Mouse (Mus musculus): ENCODE measurements around the gene Fbxl14.
A peak's percentile ranks its signal among the peaks of the same experiment; 100 is the strongest.
"Not testable (repeated sequence)": the region's sequence is repeated elsewhere in the genome, so short reads cannot be mapped to it uniquely, and the experiment has no call there.

Gene Fbxl14

DNA sequence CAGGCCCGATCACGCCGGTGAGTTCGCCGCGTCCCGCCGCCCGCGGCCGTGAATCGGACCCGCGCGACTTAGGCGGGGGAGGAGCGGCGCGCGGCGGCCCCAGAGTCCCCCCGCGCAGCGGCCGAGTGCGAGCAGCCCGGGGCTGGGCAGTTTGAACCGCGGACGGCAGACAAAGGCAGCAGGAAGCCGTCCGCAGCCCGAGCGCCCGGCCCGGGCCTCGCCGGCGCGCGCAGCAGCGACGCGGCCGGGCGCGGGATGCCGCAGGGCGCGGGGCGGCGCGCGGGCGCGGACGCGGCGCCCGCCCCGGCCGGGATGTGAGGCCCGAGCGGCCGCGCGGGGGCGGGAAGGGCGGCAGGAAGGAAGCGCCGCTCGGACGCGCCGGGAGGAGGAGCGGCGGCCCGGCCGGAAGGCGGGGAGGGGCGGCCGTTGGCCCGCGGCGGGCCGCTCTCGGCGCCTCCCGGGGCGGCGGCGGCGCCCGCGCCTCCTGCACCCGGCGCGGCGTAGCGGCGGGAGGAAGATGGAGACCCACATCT is at the start of gene Fbxl14:
Gene Fbxl14 (plus strand): TSS at position 326 of the 533 bp plus-strand sequence.
- DNase-seq (ENCODE audit: low spot score in 2 of 2) = peak in 1 of 2 experiments; percentile 76

DNA sequence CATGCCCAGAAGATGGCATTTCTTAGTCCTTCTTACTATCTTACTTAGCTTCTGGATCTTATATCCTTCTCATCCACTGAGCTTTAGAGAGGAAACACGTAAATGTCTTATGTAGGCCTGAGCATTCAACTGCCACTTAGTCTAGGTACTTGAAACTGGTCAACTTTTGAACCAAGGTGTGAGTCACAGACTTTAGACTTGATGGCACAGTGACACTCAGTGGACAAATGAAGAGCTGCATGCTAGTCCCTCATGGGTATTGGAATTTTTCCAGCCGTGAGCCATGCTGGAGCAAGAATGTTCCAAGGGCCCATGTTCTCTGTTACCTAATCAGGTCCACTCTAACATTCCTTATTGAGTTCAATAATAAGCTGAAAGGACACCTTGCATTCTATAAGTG is 49.0 kb upstream of the Fbxl14 start:
- peak; percentile 28 to 74 for DNase-seq (ENCODE audit: low spot score in 2 of 2)

DNA sequence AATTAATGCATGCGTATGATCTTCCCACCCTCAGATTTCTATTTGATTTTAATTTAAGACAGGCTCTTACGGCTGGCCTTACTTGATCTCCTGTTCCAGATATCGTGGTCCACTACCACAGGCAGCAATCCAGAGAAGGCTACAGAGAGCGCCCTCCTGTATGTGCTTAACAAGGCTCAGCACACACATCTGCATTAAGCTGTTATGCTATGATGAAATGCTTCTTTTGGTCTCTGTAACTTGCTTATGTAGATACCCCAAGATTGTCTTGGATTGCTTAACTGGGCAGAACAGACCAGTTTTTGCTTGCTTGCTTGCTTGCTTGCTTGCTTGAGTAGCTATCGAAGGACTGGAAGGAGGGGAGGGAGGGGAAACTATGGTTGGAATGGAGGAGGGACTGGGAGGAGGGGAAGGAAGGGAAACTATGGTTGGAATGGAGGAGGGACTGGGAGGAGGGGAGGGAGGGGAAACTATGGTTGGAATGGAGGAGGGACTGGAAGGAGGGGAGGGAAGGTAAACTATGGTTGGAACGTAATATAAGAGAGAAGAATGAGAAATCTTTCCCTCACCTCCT is 47.6 kb upstream of the Fbxl14 start:
- DNase-seq (ENCODE audit: low spot score in 2 of 2) = no peak

DNA sequence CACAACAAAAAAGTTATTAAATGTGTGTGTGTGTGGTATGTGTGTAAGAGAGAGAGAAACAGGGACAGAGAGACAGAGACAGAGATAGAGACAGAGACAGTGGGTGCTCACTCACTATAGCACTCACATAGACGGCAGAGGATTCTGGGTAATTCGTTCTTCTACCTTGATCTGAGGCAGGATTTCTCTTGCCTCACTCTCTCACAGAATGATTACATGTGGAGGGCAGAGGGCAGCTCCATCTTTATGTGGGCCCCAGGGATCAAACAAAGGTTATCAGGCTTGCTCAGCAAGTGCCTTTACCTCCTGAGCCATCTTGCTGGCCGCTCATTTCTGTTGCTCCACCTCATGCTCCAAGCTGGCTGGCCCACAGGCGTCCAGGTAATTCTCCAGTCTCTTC is 45.1 kb upstream of the Fbxl14 start:
- DNase-seq (ENCODE audit: low spot score in 2 of 2) = no peak

DNA sequence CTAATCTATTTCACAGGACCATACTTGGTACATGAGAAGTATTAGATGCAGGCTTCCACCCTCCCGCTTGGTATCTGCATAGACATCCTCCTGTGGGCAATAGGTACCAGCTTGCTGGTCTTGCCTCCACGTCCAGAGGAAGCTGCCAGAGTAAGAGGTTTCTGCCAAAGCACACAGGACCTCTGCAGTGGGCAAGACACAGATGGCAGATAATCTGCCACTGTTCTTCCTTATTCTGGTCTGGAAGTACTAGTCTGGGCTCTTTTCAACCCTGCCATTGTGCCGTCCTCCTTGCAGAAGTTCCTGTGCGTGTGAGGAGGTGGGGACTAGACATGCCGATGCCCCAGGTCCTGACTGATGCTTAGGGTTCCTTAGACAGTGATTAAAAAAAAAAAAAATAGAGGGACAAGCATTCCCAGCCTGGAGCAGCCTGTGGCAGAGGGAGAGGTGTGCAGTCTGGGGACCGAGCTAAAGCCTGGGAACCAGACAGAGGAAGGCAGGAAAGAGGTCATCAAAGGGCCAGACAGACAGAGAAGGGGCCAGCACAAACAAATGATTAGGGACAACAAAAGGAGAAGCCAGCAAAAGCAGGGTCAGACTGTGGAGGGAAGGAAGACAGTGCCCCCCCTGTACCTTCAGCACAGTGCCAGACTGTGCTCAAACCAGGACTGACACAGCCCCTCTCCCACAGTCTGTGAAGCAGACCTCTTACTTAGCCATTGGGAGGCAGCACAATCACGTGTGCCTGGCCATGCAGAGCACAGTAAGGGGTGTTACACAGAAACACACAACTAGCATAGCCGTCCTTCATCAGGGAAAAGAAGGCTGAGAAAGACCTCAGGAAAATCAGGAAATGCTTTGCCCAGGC is 41.3 kb upstream of the Fbxl14 start:
- no peak for DNase-seq (ENCODE audit: low spot score in 2 of 2)

DNA sequence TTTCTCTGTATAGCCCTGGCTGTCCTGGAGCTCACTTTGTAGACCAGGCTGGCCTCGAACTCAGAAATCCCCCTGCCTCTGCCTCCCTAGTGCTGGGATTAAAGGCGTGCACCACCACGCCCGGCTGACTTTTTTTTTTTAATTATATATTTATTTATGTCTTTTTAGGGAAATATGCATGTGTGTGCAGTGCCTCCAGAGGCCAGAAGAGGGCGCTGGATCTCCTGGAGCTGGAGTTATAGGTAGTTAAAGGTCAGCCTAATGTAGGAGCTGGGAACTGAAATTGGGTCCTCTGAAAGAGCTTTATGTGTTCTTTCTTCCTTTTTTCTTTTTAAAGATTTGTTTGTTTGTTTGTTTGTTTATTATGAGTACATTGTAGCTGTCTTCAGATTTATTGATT is 36.7 kb upstream of the Fbxl14 start:
- not testable (repeated sequence) for DNase-seq (ENCODE audit: low spot score in 2 of 2)

DNA sequence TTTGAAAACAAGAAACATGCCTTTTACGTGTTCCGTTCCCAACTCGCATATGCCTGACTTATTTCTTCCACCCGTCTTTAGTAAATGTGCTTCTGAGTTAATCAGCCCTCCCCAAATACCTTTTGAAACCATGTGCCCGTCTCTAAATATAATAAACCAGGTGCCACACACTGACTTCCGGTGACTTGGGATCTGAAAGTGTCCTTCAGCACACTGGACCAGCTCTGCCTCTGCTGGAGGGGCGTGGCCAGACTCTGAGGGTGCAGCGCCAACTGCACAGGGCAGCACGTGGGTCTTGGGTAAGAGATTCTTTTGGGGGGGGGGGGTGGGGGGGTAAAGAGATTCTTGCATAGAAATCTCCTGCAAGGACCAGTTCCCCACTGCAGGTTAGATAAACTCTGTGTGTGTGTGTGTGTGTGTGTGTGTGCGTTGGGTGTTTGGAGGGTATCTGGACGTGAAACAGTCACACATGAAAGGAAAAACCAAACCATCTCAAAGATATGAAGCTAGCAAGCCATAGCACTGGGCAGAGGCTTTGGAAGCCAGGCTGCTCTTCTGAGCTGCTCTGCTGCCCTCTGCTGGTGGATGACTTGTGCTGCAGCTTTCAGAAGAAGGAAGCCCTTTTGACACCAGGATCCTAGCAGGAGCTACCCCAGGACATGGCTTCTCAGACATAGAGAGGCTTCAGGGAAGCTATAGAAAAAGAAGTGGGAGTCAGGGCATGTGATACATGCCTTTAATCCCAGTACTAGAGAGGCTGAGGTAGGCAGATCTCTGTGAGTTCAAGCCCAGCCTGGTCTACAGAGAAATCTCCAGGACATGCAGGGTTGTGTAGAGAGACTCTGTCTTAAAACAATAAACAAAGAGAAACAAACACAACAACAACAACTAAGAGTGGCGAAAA is 35.5 kb upstream of the Fbxl14 start:
- DNase-seq (ENCODE audit: low spot score in 2 of 2) = peak; percentile 59 to 72

DNA sequence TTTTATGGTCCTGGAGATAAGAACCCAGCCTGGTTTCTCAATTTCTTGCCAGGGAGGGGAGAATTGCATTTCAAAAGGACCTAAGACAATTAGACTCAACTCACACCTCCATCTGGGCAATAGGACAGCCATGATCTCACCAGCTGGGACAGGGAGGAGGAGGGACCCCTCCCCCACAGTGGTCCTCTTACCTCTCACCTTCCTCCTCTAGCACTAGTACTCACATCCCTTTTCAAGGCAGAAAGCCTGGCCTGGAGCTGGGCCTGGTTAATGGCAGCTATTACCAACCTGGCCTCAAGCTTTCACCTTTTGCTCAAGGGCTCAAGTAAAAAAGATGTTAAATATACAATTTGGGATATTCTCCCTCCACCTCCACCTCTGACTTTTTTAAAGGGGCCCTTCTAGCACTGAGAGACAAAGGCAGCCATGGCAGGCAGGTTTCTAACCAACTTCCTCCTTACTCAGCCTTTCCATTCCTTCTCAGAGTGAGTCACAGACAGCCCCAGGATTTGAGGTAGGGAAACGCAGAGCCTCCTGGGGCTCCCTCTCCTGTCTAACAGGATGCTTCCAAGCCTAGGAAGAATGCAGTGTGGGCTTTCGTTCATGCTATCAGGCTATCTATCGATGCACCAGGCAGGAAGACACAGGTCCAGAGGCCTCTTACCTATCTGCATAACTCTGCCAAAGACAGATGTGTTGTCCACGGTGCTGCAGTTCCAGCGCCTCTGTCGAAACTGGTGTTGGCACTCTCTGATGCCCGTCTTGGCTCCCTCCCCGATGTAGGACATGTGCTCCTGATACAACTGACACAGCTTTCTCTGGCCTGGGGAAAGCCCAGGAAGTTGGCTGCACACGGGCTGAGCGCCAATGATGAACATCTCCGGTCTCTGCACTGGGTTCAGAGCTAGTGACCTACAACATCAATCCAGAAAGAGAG is 33.5 kb upstream of the Fbxl14 start:
- DNase-seq (ENCODE audit: low spot score in 2 of 2) = peak in 1 of 2 experiments; percentile 28

DNA sequence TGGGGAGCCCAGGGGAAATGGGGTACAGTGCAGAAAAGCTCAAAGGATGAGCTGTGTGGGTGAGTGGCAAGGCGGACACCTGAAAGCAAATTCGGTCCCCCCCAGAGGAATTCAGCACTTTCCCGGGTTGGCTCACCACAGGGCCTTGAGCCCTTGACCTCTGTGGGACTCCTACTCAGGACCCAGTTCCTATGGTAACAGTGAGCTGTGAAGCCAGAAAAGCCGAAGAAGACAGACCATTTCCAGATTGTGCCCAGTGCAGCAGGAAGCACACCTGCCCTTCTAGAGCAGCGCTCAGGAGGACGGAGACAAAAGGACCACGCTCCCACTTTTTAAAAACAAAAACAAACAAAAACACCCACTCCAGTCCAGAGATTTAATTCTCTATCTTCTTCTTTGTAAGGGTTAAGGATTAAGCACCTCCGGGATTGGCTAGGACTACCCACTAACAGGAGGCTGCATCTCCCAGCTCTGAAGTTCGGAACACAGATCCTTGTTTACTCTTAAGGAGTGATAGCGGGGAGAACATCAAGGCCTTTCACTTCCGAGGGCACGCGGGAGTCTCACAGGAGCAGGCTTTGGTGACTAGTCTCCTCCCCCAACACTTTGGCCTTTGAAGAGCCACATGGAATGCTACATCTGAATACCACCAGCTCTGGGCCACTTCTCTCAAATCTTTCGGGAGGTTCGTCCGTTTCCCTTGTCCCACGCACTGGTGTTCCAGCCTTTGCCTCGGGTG is 31.0 kb upstream of the Fbxl14 start:
- peak in 1 of 2 experiments; percentile 21 for DNase-seq (ENCODE audit: low spot score in 2 of 2)

DNA sequence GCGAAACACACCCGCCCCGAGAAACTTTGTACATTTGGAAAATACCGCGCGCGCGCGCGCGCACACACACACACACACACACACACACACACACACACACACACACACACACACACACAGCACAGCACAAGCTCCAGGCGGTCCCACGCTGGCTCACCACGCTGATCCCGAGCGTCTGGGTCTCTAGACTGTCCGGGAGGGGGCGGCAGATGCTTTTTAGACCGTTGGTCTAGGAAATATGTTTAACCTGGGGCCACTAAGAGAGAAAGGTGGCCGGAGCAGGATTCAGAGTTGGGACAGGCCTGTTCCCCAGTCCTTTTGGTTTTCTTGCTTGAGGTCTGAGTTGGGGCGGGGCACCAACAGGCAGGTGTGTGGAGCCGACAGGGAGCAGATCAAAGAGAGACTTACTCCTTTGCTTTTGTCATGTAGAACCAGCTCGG is 30.4 kb upstream of the Fbxl14 start:
- DNase-seq (ENCODE audit: low spot score in 2 of 2) = peak in 1 of 2 experiments; percentile 50

DNA sequence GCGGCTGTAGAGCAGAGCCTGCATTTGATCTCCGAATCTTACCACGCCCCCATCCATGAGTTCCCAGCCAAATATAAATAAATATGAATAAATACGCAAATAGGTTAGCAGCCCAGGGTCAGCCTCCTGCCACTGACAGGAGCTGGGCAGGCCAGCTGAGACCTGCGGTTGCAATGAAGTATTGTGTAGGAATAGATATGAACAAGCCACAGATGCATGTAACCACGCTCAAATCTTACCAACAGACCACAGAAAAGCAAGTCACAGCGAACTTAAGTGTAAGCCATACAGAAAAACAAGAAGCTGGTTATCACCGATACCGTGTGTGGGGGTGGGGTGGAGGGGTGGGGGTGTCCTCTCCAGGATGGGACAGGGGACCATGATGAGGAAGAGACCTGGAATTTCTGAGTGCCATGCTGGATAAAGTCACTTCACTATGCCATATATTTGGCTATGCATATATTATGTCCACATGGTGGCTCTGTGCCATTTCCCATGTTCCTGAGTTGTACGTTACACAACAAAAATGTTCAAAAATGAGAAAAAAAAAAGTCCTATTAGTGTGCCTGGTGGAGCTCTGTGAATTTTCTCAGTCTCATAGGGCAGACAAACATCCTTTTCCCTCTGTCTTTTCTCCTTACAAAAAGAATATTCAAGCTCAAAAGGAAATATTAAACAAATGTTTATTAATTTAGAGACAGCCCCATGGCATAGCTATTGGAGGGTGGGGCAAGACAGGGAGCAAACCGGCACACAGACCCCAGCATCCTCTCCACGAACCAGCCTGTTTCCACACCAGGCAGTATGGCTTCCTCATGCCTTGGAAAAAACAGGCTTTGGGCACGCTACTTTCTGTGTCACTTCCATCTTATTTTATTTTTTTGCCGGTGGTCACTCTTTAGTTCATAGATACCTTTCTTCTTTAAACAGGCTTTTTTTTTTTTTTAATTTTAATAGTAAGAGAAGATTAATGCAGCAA is 28.2 kb upstream of the Fbxl14 start:
- DNase-seq (ENCODE audit: low spot score in 2 of 2) = no peak

DNA sequence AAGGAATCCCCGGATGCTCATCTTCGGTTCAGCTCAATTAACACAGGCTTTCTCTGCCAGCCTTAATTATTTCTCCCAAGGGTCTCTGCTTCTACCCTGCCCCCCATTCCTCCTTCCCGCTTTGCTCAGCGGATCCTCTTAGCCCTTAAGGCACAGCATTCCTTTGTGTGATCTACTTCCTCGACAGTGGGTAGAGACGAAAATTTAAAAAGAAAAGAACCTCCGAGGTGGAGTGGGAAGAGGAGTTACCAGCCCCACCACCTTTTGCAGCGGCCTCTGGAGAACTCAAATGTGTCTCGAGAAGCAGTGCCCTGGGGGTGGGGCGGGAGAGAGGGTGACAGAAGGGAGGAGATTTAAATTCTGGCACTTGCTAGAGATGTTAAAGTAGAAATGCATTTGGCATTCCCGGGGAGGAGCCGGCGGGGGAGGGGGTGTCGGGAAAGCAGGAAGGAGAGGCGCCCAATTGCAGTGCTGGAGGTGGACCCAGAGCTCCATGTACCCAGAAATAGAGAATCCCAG is 27.4 kb upstream of the Fbxl14 start:
- DNase-seq (ENCODE audit: low spot score in 2 of 2) = peak; percentile 26 to 46

DNA sequence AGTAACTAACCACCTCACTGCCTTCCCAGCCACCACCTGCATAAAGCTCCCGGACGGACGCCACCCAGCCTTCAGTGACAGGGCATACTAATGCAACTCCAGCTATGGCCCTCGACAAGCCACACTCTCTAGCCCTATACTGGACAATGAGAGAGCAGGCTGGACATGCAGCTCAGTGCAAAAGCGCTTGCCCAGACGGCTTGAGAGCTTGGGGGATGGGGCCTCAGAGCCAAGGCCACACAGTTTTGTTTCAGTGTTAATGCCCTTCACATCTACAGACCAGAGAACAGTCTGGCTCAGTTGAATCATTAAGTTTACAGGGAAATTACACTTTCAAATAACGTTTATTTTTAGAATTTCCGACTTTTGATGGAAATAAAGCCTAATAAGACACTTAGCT is 21.3 kb upstream of the Fbxl14 start:
- DNase-seq (ENCODE audit: low spot score in 2 of 2) = no peak

DNA sequence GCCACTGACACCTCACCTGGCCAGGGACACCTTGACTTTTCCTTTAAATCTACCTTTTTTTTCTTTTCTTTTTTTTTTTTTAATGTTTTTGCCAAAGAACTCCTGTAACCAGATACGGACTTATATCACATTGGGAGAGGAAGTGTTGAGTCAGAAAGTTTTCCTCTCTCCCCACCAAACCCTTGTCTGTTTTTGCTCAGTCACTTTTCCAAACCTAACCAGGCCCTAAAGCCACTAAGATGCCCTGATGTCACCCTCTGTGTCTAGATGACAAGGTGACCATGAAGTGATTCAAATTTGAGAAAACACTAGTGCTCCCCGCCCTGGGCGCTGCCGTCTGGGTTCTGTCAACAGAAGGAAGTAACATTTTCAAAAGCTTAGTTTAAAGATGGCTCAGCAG is 20.4 kb upstream of the Fbxl14 start:
- no peak for DNase-seq (ENCODE audit: low spot score in 2 of 2)

DNA sequence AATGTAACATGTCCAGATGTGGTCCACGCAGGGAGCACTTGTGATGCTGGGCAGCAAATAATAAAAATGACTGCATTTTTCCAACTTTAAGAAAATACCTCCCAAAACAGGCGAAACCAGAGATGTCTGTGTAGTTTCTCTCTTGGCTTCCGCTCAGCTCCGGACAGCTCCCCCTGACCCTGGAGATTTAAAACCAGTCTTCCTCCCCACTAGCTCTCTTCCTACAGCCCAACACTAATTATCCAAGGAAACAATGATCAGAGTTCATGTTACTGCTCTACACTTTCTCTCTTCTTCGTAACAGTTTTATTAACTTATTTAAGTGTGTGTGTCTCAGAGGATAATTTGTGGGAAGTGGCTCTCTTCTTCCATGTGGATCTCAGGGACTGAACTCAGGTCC is 19.1 kb upstream of the Fbxl14 start:
- DNase-seq (ENCODE audit: low spot score in 2 of 2) = no peak

DNA sequence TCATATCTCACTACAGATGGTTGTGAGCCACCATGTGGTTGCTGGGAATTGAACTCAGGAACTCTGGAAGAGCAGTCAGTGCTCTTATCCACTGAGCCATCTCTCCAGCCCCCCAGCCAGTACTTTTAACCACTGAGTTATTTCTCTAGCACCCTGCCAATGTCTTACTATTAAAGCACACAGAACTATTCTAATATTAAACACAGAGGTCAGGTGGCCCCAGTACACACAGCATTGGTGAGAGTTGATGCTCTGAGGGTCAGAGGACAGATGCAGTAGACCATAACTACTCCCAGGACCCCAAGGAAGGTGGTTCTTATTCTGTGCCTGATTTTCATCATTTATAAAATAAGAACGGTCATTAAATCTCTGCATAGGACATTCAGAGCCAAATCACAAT is 13.3 kb upstream of the Fbxl14 start:
- DNase-seq (ENCODE audit: low spot score in 2 of 2) = no peak

DNA sequence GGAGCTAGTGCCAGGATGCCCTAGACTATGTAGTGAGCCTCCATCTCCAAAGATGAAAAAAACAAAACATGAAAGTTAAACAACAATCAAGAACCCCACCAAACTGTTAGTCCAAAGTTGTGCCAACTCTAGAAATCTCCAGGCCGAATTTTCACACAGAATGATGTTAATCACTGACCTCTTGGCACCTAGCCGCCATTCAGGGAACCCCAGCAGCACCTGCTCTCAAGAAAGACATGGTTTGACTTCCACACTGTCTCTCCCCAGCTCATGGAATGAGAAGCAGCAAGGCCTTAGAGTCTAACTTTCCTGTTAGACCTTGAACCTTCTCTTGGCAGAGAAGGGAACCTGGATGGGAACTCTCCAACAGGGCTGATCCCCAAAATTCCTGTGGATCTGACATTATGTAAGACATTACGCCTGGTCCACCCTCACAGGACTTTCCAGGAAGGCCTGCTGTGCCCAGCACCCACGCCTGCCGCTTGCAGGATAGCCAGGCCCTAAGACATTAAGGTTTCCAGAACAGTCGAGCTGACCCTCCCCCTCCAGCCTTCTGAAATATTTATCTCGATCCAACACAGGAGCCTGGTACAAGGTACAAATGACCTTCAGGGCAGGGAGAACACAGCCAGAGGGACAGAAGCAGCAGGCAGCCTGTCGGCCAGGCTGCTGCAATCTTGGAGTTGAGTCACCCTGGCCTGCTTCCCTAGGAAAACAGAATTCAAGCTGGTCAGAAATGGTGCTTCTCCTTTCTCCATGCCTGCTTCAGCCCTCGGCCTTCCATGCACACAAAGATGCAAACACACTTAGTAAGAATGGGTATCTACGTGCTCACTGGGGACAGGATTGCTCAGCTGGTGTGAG is 12.3 kb upstream of the Fbxl14 start:
- DNase-seq (ENCODE audit: low spot score in 2 of 2) = peak; percentile 41 to 49

DNA sequence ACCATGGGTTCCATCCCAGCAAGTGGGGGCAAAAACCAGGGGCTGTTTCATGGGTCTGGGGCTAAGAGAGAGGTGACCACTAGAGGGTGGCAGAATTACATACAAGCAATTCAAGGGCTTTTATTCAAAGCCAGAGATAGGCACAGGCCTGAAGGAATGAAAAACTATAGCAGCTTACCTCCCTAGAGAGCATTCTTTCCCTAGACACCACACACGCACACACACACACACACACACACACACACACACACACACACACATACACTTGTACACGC is 11.7 kb upstream of the Fbxl14 start:
- no peak for DNase-seq (ENCODE audit: low spot score in 2 of 2)
